Mouse (Mus musculus): ENCODE measurements at regions not wholly inside any gene's neighbourhood (a gene's known extent, or its start where the extent isn't known, plus 50 kb on each side); places are given as distances from the start of the nearest gene placed in this dataset.

GRCm38 (mm10) chr3:147532196-147532595 lies 680.0 kb downstream of the Ttll7 start:
- no peak for TF ChIP-seq CTCF (IDR thresholded peaks at IDR 0.05; ENCODE audit: extremely low read depth, insufficient read depth, low read length)
- no peak for TF ChIP-seq POLR2A (IDR thresholded peaks at IDR 0.05; ENCODE audit: extremely low read depth, insufficient read depth, low read length)
- Histone ChIP-seq H3K4me1 (ENCODE audit: control insufficient read depth, insufficient read depth, low read length) (no peaks in the 10 kb centered on the region), H3K4me3 (ENCODE audit: insufficient read depth, low read length) (no peak overlapping the region), H3K27ac (ENCODE audit: insufficient read depth, low read length) (no peak overlapping the region)

DNA sequence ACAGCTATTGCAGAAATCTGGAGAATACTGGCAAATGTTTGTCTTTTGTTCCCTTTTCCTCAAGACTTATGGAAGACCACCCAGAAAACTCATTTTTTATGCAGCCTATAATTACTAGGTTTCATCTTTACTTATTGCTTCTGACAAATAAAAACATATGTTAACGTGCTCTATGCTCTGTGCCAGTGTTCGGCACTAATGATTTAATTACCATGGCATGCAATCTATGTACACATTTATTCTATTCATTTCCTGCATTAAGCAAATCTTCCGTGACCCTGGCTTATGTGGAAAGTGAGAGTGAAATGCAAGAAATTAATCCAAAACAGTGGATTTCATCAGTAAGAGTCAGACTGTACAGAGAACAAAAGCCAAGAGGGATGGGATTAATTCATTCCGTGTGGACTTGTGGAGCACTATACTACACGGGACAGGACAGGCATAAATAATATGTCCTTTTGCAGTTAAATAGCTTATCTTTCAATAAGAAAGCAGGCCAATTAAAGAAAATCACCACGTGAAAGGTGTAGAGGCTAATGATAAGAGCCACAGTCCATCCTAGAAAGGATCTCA lies 679.5 kb downstream of the Ttll7 start:
- no peak overlapping the region for H3K27ac ChIP-seq (ENCODE audit: insufficient read depth, low read length)
- H3K4me3 ChIP-seq (ENCODE audit: insufficient read depth, low read length), result no peak overlapping the region
- H3K4me1 ChIP-seq (ENCODE audit: control insufficient read depth, insufficient read depth, low read length), result no peaks in the 10 kb centered on the region
- TF ChIP-seq POLR2A (IDR thresholded peaks at IDR 0.05; ENCODE audit: extremely low read depth, insufficient read depth, low read length) (no peak), CTCF (IDR thresholded peaks at IDR 0.05; ENCODE audit: extremely low read depth, insufficient read depth, low read length) (no peak)
